Mouse (Mus musculus) testis, adult 2 months (tissue): ENCODE results near the gene Slfn2. TPM values are rescaled to one million over a fixed set of nuclear protein-coding genes. Genes with fewer than 3 reads are reported as not detected.
A peak's percentile ranks its signal among the peaks of the same experiment; 100 is the strongest.
"Not testable (repeated sequence)": the region's sequence is repeated elsewhere in the genome, so short reads cannot be mapped to it uniquely, and the experiment has no call there.

ENCODE experiments used
- H3K27ac ChIP-seq: fragments of 200-500 bp; 2 replicates; pipeline ENCODE4 v1.5.1; 2012; ENCODE audit warnings: low read depth, low read length; ENCODE audit not compliant: control insufficient read depth, insufficient read depth
- H3K27me3 ChIP-seq: fragments of 200-500 bp; 2 replicates; pipeline ENCODE4 v1.6.1; 2012; ENCODE audit warnings: mild to moderate bottlenecking, low read length, moderate library complexity; ENCODE audit not compliant: control insufficient read depth, insufficient read depth
- H3K36me3 ChIP-seq: fragments of 200-500 bp; 2 replicates; pipeline ENCODE4 v1.6.1; 2012; ENCODE audit warnings: mild to moderate bottlenecking, low read length; ENCODE audit not compliant: control insufficient read depth, insufficient read depth
- H3K4me1 ChIP-seq: fragments of 200-500 bp; 2 replicates; pipeline ENCODE4 v1.6.1; 2012; ENCODE audit warnings: low read length; ENCODE audit not compliant: control insufficient read depth, insufficient read depth
- H3K4me3 ChIP-seq: fragments of 200-500 bp; 2 replicates; pipeline ENCODE4 v1.5.1; 2012; ENCODE audit warnings: low read depth, mild to moderate bottlenecking, low read length, moderate library complexity, mixed read lengths; ENCODE audit not compliant: control insufficient read depth
- CTCF ChIP-seq: fragments of 200-500 bp; IDR thresholded peaks from 2 replicates; pipeline ENCODE4 v1.5.1; 2012; ENCODE audit warnings: low read depth, mild to moderate bottlenecking, inconsistent platforms, low read length, moderate library complexity; ENCODE audit not compliant: control insufficient read depth, insufficient read depth, insufficient replicate concordance
- POLR2A ChIP-seq: fragments of 200-500 bp; IDR thresholded peaks from 2 replicates; pipeline ENCODE4 v1.6.1; 2012; ENCODE audit warnings: low read depth, mild to moderate bottlenecking, inconsistent platforms, low read length, moderate library complexity; ENCODE audit not compliant: control insufficient read depth
- polyA plus RNA-seq: library from polyadenylated mRNA; depleted of rRNA; stranded (reverse); fragments of >200 nt; gene quantifications from 2 replicates; pipeline ENCODE4 v1.2.3, GENCODE M21; 2012; rRNA removed

Slfn2 gene
- 0.06 and 0.16 TPM in 2 replicates for polyA plus RNA-seq

DNA sequence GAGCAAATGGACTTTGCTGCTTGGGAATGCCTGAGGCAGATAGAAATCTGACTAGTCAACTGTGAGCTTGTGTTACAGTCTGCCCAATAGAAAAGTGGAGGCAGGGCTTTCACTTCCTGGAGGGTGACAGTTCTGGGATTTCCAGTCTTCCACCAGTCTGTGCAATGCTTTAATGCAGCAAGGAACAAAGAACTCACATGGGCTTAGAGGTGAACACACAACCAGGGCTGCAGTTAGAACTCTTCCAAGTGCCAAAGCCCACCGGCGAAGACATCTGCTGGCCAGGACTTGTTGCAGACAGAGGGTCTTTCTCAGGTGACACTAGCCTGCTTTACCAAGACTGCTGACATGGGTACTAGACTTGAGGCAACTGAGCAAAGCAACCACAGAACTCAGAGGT, at the start of gene Slfn2:
TSS of gene Slfn2 (plus strand) at position 167 of the 400 bp plus-strand sequence.
- Histone ChIP-seq H3K4me1 (no peaks in the 10 kb centered on the region), H3K27ac (no peak within 1 kb of the TSS), H3K36me3 (no peaks in the 10 kb centered on the region), H3K27me3 (no peaks in the 10 kb centered on the region), H3K4me3 (no peak within 1 kb of the TSS; the same call in 1 of the 2 replicates)
- TF ChIP-seq CTCF, result no peak
- no peak for TF ChIP-seq POLR2A

DNA sequence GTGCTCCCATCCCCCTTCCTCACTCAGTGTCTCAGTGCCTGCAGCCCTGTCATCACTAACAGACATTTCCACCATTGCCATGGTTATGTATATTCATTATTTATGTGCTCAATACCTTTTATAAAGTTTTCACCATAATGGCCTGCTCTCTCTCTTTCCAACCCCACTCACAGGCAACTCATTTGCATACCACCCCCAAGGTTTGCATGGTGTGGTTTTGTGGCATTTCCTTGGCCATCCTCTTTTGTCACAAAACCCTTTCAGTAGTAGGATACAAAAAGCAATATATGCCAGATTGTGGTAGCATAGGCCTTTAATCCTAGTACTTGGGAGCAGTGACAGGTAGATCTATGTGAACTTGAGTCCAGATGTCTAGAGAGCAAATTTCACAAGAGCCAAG, 48.8 kb upstream of the Slfn2 start:
- H3K4me1 ChIP-seq, result peaks cover 2% of the 10 kb centered on the region; the same call in 1 of the 2 replicates
- no peaks in the 10 kb centered on the region for H3K36me3 ChIP-seq
- no peak overlapping the region for H3K27ac ChIP-seq
- H3K27me3 ChIP-seq, result no peaks in the 10 kb centered on the region
- H3K4me3 ChIP-seq, result no peak overlapping the region
- no peak for TF ChIP-seq CTCF
- TF ChIP-seq POLR2A, result no peak

- H3K4me3 ChIP-seq, result peak overlapping the region; percentile 27; the same call in 1 of the 2 replicates
- H3K27ac ChIP-seq, H3K4me1 ChIP-seq, H3K27me3 ChIP-seq, H3K36me3 ChIP-seq: not testable (repeated sequence)
These were observed 45.1 kb upstream of the Slfn2 start for GRCm38 (mm10) chr11:83019561-83020519.

GRCm38 (mm10) chr11:83020621-83021020, 44.3 kb upstream of the Slfn2 start, which contains the start of gene Slfn8:
Gene Slfn8, minus strand, starts transcription at chr11:83020810.
- TF ChIP-seq POLR2A (no peak), CTCF (no peak)
- H3K27me3 ChIP-seq, result no peaks in the 10 kb centered on the region
- H3K4me3 ChIP-seq, result peak within 1 kb of the TSS; percentile 27; the same call in 1 of the 2 replicates

DNA sequence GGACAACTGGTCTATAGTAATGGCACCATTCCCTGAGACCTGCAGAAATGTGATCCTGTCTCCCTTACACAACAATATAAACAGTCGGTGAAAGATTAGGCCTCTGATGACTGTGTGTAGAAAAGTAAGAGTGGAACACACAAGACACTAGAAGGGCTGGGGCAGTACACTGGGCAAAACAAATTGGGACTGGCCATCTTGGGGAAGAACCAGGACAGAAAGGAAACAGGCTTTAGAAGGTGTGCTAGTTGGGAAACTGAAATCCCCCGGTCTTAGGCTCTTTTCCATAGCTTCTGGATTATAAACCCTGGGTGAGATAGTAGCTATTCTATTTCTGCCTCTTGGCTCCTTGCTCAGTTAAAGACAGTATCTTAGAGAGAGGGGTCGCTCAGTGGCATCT, 26.2 kb upstream of the Slfn2 start:
- H3K27me3 ChIP-seq, H3K4me3 ChIP-seq, H3K27ac ChIP-seq, H3K36me3 ChIP-seq, H3K4me1 ChIP-seq: not testable (repeated sequence)

More at GRCm38 (mm10) chr11:83020621-83021020, 44.3 kb upstream of the Slfn2 start, which contains the start of gene Slfn8:
- H3K27ac ChIP-seq, result no peak within 1 kb of the TSS
- peaks cover 2% of the 10 kb centered on the region; the same call in 1 of the 2 replicates for H3K4me1 ChIP-seq
- H3K36me3 ChIP-seq, result no peaks in the 10 kb centered on the region

GRCm38 (mm10) chr11:83039156-83039555, 25.8 kb upstream of the Slfn2 start:
- Histone ChIP-seq H3K4me1 (no peaks in the 10 kb centered on the region), H3K27ac (no peak overlapping the region), H3K27me3 (no peaks in the 10 kb centered on the region), H3K4me3 (no peak overlapping the region), H3K36me3 (no peaks in the 10 kb centered on the region)
- no peak for TF ChIP-seq POLR2A
- no peak for TF ChIP-seq CTCF

DNA sequence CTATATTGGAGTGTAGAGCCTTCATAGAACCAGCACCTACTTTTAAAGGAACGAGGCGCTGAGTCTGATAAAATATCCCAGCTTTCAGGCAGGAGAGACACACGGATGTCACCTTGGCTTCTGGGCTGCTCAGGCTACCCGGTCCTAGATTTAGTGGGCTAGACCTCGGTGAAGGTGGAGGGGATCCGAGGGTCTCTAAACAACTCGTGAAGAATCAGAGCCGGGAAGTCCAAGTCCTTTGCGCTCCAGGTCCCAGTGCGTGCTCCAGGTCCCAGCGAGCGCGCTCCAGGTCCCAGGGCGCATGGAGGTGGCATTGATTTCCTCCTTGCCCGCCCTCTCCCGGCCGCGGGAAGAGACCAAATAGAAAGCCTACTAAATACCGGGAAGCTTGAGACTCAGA, 25.1 kb upstream of the Slfn2 start:
- H3K4me1 ChIP-seq, result no peaks in the 10 kb centered on the region
- no peaks in the 10 kb centered on the region for H3K36me3 ChIP-seq

More for the DNA sequence above, 25.1 kb upstream of the Slfn2 start:
- no peaks in the 10 kb centered on the region for H3K27me3 ChIP-seq
- no peak overlapping the region for H3K4me3 ChIP-seq
- TF ChIP-seq CTCF (no peak), POLR2A (no peak)
- H3K27ac ChIP-seq, result no peak overlapping the region
